Mouse (Mus musculus): ENCODE measurements around the gene Tuba1c. TPM values are rescaled to one million over a fixed set of nuclear protein-coding genes. Genes with fewer than 3 reads are reported as not detected.

Tuba1c gene
- polyA plus RNA-seq, 2 experiments: 273 to 277 TPM

DNA sequence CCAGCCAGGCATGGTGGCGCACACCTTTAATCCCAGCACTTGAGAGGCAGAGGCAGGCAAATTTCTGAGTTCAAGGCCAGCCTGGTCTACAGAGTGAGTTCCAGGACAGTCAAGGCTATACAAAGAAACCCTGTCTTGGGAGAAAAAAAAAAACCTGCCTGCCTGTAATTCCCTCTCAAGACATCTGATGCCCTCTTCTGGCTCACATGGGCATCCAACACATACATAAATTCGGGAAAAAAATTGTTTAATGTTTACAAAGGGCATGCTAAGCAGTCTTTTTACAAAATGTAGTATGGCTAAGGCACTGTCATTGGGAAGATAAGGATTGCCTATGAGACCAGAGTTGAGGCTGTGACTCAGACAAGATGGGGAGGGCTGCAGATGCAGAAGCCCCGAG, 50.1 kb downstream of the Tuba1c start:
- Histone ChIP-seq H3K36me3 (replicated peaks; ENCODE audit: control insufficient read depth, insufficient read depth, low read depth) (peaks cover 34% of the 10 kb centered on the region), H3K4me3 (ENCODE audit: insufficient read depth in 1 of 2, low read depth in 2 of 2, low read length in 2 of 2) (no peak overlapping the region), H3K9ac (replicated peaks) (no peak overlapping the region), H3K27me3 (ENCODE audit: control insufficient read depth, insufficient read depth, low read length) (peaks cover 4% of the 10 kb centered on the region), H3K27ac (no peak overlapping the region), H3K4me1 (replicated peaks; ENCODE audit: control insufficient read depth in 2 of 2, insufficient read depth in 2 of 2, low read length in 1 of 2) (peaks cover 5 to 8% of the 10 kb centered on the region in 2 experiments; a peak in 3 of 4 replicates), H3K4me2 (ENCODE audit: low read depth) (no peak overlapping the region), H3K9me3 (ENCODE audit: control insufficient read depth, low read length) (no peaks in the 10 kb centered on the region)
- WGBS (ENCODE audit: insufficient replicate concordance): 70% methylated on average over 3 of the region's 3 CpGs
- no peak for ATAC-seq (ENCODE audit: insufficient read depth)
- TF ChIP-seq EP300 (IDR thresholded peaks at IDR 0.05; ENCODE audit: low read depth) (no peak), CTCF (IDR thresholded peaks at IDR 0.05; ENCODE audit: low read depth) (no peak)
- DNase-seq (ENCODE audit: low read depth in 3 of 3, low spot score in 3 of 3): no peak

DNA sequence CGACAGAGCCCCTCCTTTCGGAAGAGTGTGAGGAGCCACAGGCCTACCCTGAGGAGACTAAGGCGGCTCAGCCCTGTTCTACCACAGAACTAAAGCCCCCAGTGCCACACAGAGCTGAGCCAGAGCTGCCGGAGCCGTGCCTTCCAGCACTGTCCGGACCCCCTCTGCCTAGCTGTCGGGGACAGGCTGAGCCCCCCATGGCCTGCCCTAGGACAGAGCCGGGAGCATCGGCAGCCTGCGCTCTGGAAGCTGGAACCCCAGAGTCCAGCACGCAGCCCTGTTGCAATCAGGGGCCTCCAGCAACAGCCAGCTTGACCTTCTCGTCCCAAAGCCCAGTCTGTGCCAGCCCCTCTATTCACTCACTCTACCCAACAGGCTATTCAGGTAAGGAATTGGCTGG, 52.6 kb downstream of the Tuba1c start:
- DNase-seq (ENCODE audit: low read depth in 3 of 3, low spot score in 3 of 3): no peak
- Histone ChIP-seq H3K36me3 (replicated peaks; ENCODE audit: control insufficient read depth, insufficient read depth, low read depth) (peaks cover 28% of the 10 kb centered on the region), H3K27ac (no peak overlapping the region), H3K4me3 (ENCODE audit: insufficient read depth in 1 of 2, low read depth in 2 of 2, low read length in 2 of 2) (no peak overlapping the region), H3K9ac (replicated peaks) (no peak overlapping the region), H3K27me3 (ENCODE audit: control insufficient read depth, insufficient read depth, low read length) (peaks cover 26% of the 10 kb centered on the region), H3K4me1 (replicated peaks; ENCODE audit: control insufficient read depth in 2 of 2, insufficient read depth in 2 of 2, low read length in 1 of 2) (peaks cover 0 to 4% of the 10 kb centered on the region in 2 experiments; a peak in 1 of 4 replicates), H3K9me3 (ENCODE audit: control insufficient read depth, low read length) (no peaks in the 10 kb centered on the region), H3K4me2 (ENCODE audit: low read depth) (no peak overlapping the region)
- no peak for TF ChIP-seq EP300 (IDR thresholded peaks at IDR 0.05; ENCODE audit: low read depth)
- no peak for TF ChIP-seq CTCF (IDR thresholded peaks at IDR 0.05; ENCODE audit: low read depth)
- ATAC-seq (ENCODE audit: insufficient read depth): 0 out of 2 replicates have a peak, but pooled peaks have one; percentile 20
- 91% methylated on average over 12 of the region's 12 CpGs for WGBS (ENCODE audit: insufficient replicate concordance)

DNA sequence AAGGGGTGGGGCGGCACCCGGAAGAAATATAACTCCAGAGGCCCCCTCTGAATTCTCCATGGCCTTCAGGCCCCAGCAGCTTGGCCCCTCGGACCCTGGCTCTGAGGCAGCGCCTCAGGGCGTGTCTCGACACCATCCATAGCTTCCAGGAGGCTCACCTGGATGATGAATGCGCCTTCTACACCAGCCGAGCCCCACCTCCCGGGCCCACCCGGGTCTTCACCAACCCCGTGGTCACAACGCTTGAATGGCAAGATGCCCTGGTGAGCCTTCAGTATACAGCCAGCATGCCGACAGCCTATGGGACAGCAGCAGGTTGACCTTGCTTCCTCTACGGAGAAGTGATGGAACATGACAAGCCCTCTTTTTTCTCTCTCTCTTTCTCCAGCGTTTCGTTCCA, 53.1 kb downstream of the Tuba1c start:
- Histone ChIP-seq H3K36me3 (replicated peaks; ENCODE audit: control insufficient read depth, insufficient read depth, low read depth) (peaks cover 25% of the 10 kb centered on the region), H3K9me3 (ENCODE audit: control insufficient read depth, low read length) (no peaks in the 10 kb centered on the region), H3K4me1 (replicated peaks; ENCODE audit: control insufficient read depth in 2 of 2, insufficient read depth in 2 of 2, low read length in 1 of 2) (peaks cover 0 to 4% of the 10 kb centered on the region in 2 experiments; a peak in 1 of 4 replicates), H3K4me2 (ENCODE audit: low read depth) (no peak overlapping the region), H3K9ac (replicated peaks) (no peak overlapping the region), H3K27me3 (ENCODE audit: control insufficient read depth, insufficient read depth, low read length) (peaks cover 32% of the 10 kb centered on the region), H3K27ac (no peak overlapping the region), H3K4me3 (ENCODE audit: insufficient read depth in 1 of 2, low read depth in 2 of 2, low read length in 2 of 2) (no peak overlapping the region)
- no peak for DNase-seq (ENCODE audit: low read depth in 3 of 3, low spot score in 3 of 3)
- no peak for ATAC-seq (ENCODE audit: insufficient read depth)
- WGBS (ENCODE audit: insufficient replicate concordance): 84% methylated on average over 16 of the region's 16 CpGs
- no peak for TF ChIP-seq CTCF (IDR thresholded peaks at IDR 0.05; ENCODE audit: low read depth)
- no peak for TF ChIP-seq EP300 (IDR thresholded peaks at IDR 0.05; ENCODE audit: low read depth)

DNA sequence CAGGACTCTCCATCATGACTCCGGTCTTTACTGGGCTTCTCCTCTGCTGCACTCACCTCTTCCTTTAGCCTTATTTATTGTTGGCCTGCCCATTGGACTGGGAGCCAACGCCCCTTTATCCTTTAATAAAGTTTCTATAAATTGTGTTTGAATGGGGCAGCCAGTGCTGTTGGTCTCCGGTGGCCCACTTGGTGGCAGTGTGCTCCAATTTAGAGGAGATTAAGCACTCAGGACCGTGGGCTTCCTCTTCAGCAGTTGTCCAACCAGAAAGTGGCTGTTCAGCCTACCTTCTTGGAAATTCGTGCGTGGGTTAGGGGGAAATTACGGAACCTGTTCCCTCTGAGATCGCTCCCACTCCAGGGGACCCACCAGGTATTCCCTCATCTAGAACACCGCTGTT, 53.6 kb downstream of the Tuba1c start:
- no peaks in the 10 kb centered on the region for H3K9me3 ChIP-seq (ENCODE audit: control insufficient read depth, low read length)
- H3K4me2 ChIP-seq (ENCODE audit: low read depth): no peak overlapping the region
- H3K27ac ChIP-seq: no peak overlapping the region
- H3K4me3 ChIP-seq (ENCODE audit: insufficient read depth in 1 of 2, low read depth in 2 of 2, low read length in 2 of 2): no peak overlapping the region
- H3K4me1 ChIP-seq (replicated peaks; ENCODE audit: control insufficient read depth in 2 of 2, insufficient read depth in 2 of 2, low read length in 1 of 2): peaks cover 0 to 4% of the 10 kb centered on the region in 2 experiments; a peak in 1 of 4 replicates
- peaks cover 36% of the 10 kb centered on the region for H3K27me3 ChIP-seq (ENCODE audit: control insufficient read depth, insufficient read depth, low read length)
- peaks cover 22% of the 10 kb centered on the region for H3K36me3 ChIP-seq (replicated peaks; ENCODE audit: control insufficient read depth, insufficient read depth, low read depth)
- WGBS (ENCODE audit: insufficient replicate concordance): 64% methylated on average over 9 of the region's 9 CpGs
- peak; percentile 62 for TF ChIP-seq CTCF (IDR thresholded peaks at IDR 0.05; ENCODE audit: low read depth)
- TF ChIP-seq EP300 (IDR thresholded peaks at IDR 0.05; ENCODE audit: low read depth): no peak
- ATAC-seq (ENCODE audit: insufficient read depth) (no peak), DNase-seq (ENCODE audit: low read depth in 3 of 3, low spot score in 3 of 3) (no peak)
- no peak overlapping the region for H3K9ac ChIP-seq (replicated peaks)

DNA sequence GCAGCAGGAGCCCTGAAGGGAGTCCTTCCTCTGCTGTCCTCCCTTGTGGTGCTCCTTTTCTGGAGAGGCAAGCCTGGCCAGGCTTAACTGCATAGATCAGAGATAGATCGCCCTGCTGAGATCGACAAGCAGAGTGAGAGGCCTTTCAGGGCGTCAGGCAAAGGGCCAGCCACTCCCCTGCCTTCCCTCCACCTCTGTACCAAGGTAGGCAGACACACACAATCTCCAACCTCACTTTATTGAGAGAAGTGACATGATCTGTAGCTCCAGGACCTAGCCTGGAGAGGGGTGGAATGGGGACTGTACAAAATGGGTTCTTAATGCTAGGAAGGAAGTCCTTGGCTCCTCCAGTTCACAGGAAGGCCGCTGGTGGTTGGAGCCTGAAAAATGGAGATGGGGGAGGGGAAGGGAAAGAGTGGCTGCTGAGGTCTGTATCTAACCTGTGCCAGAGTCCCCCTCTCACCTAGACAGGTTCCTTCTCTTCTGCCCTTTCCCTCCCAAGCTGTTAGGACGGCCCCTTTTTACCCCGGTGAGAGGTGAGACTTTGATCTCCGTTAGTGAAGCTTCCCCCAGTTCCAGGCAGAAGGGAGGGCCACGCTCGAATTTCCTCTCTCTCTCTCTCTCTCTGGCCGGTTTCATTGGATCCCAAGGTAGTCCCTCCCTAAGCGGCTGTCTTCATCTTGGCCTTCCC, 54.3 kb downstream of the Tuba1c start:
- peaks cover 43% of the 10 kb centered on the region for H3K27me3 ChIP-seq (ENCODE audit: control insufficient read depth, insufficient read depth, low read length)
- no peak overlapping the region for H3K4me3 ChIP-seq (ENCODE audit: insufficient read depth in 1 of 2, low read depth in 2 of 2, low read length in 2 of 2)
- WGBS (ENCODE audit: insufficient replicate concordance): 11% methylated on average over 11 of the region's 11 CpGs
- ATAC-seq (ENCODE audit: insufficient read depth) (no peak), DNase-seq (ENCODE audit: low read depth in 3 of 3, low spot score in 3 of 3) (no peak)
- no peaks in the 10 kb centered on the region for H3K9me3 ChIP-seq (ENCODE audit: control insufficient read depth, low read length)
- H3K9ac ChIP-seq (replicated peaks): no peak overlapping the region
- peaks cover 17% of the 10 kb centered on the region for H3K36me3 ChIP-seq (replicated peaks; ENCODE audit: control insufficient read depth, insufficient read depth, low read depth)
- TF ChIP-seq EP300 (IDR thresholded peaks at IDR 0.05; ENCODE audit: low read depth): no peak
- no peak for TF ChIP-seq CTCF (IDR thresholded peaks at IDR 0.05; ENCODE audit: low read depth)
- H3K27ac ChIP-seq: no peak overlapping the region
- H3K4me2 ChIP-seq (ENCODE audit: low read depth): peak overlapping the region; percentile 6; the same call in 1 of the 2 replicates
- peaks cover 0 to 4% of the 10 kb centered on the region in 2 experiments; a peak in 1 of 4 replicates for H3K4me1 ChIP-seq (replicated peaks; ENCODE audit: control insufficient read depth in 2 of 2, insufficient read depth in 2 of 2, low read length in 1 of 2)

All from liver, embryonic 14.5 days (tissue).